Mouse (Mus musculus): ENCODE measurements around the gene Traf3ip1. TPM values are rescaled to one million over a fixed set of nuclear protein-coding genes. Genes with fewer than 3 reads are reported as not detected.

The Traf3ip1 gene
- polyA plus RNA-seq, 1 experiment from 2014 or later, result 4.8 TPM

Other genes starting within 250 kb of the Traf3ip1 start
- 65.2 and 66.5 TPM in 2 replicates for gene Ube2f, start 244.3 kb upstream of the Traf3ip1 start, polyA plus RNA-seq (2016; fragmentation: Nextera tagmentation; extraction: Ambion mirVana)
- gene Scly, start 196.3 kb upstream of the Traf3ip1 start, polyA plus RNA-seq (2016; fragmentation: Nextera tagmentation; extraction: Ambion mirVana), result 14.8 and 14.9 TPM in 2 replicates
- gene Espnl, start 172.6 kb upstream of the Traf3ip1 start, polyA plus RNA-seq (2016; fragmentation: Nextera tagmentation; extraction: Ambion mirVana), result 0.05 and 0.08 TPM in 2 replicates
- 44.2 and 46.7 TPM in 2 replicates for gene Klhl30, start 143.6 kb upstream of the Traf3ip1 start, polyA plus RNA-seq (2016; fragmentation: Nextera tagmentation; extraction: Ambion mirVana)
- 1.5 and 1.7 TPM in 2 replicates for gene Erfe, start 128.2 kb upstream of the Traf3ip1 start, polyA plus RNA-seq (2016; fragmentation: Nextera tagmentation; extraction: Ambion mirVana)
- gene Ilkap, start 95.8 kb upstream of the Traf3ip1 start, polyA plus RNA-seq (2016; fragmentation: Nextera tagmentation; extraction: Ambion mirVana), result 104 and 106 TPM in 2 replicates
- gene Hes6, start 80.6 kb upstream of the Traf3ip1 start, polyA plus RNA-seq (2016; fragmentation: Nextera tagmentation; extraction: Ambion mirVana), result 63.6 and 65.4 TPM in 2 replicates
- 3.6 and 4.0 TPM in 2 replicates for gene Per2, start 35.3 kb upstream of the Traf3ip1 start, polyA plus RNA-seq (2016; fragmentation: Nextera tagmentation; extraction: Ambion mirVana)
- 11.0 and 12.3 TPM in 2 replicates for gene Asb1, start 45.9 kb downstream of the Traf3ip1 start, polyA plus RNA-seq (2016; fragmentation: Nextera tagmentation; extraction: Ambion mirVana)